26 mouse cellular contexts compared by ENCODE assay signal in the genomic region with DNA sequence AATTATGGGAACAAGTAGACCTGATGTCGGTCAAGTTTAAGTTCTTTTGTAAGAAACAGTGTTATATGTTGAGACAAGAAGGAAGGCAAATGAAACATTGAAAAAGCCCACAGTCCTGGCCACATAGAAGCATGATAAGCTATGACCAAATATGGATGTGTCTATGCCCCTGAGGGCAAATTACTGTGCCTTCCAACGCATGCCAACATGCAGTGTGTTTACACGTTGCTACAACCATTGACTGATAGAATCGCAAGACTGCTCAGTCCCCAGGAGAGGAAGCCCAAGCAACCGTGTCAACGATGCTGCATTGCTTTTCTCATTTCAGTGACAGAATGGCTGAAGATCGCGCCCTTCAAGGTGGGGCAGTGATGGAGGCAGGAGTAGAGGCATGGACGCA. TPM values are rescaled to one million over a fixed set of nuclear protein-coding genes. Genes with fewer than 3 reads are reported as not detected.
"Had no signal": no experiment of that assay in that cellular context is flagged by ENCODE, and none has a peak within 500 bp of the region (broad histone marks: within the 10 kb centered on the region; RNA-seq: fewer than 3 reads in every experiment).

No protein-coding gene starts in this region.

- H3K4me3 ChIP-seq: liver, embryonic 12.5 days; midbrain, embryonic 10.5 days; midbrain, embryonic 12.5 days; myocyte; neural tube, embryonic 13.5 days; neural tube, embryonic 15.5 days had no signal

- DNase-seq: lung, adult 18-20 months; lung, postnatal 10 days; lung, postnatal 4 days; midbrain, embryonic 14.5 days; right cerebral cortex, postnatal 14 days; thymus, adult 18-20 months; thymus, postnatal 25 days; thymus, postnatal 4 days had no signal

- H3K4me1 ChIP-seq: liver, embryonic 12.5 days; midbrain, embryonic 10.5 days; midbrain, embryonic 12.5 days; neural tube, embryonic 13.5 days; neural tube, embryonic 15.5 days had no signal

- ATAC-seq: liver, embryonic 12.5 days; midbrain, embryonic 16.5 days had no signal

- H3K27me3 ChIP-seq: liver, embryonic 12.5 days; midbrain, embryonic 12.5 days; neural tube, embryonic 13.5 days; neural tube, embryonic 15.5 days had no signal

- H3K27ac ChIP-seq: liver, embryonic 12.5 days; liver, embryonic 14.5 days; midbrain, embryonic 10.5 days; midbrain, embryonic 12.5 days; neural tube, embryonic 13.5 days; neural tube, embryonic 15.5 days had no signal

- H3K36me3 ChIP-seq: liver, embryonic 12.5 days; midbrain, embryonic 10.5 days; midbrain, embryonic 12.5 days; neural tube, embryonic 13.5 days; neural tube, embryonic 15.5 days had no signal

RNA-seq across cellular contexts. Expression of a gene that starts 35.6 kb away (rescaled TPM):
- total RNA-seq: liver, adult 2 months; megakaryocyte-erythroid progenitor cell, adult 5-6 weeks had no signal
- polyA plus RNA-seq: liver, adult 2 months; liver, embryonic 12.5 days; liver, embryonic 16.5 days; lung, embryonic 14.5 days; lung, embryonic 16.5 days; midbrain, embryonic 10.5 days; midbrain, embryonic 12.5 days; midbrain, embryonic 14.5 days; midbrain, embryonic 16.5 days; myocyte; neural tube, embryonic 11.5 days; neural tube, embryonic 13.5 days; neural tube, embryonic 15.5 days; stomach, embryonic 14.5 days; stomach, embryonic 16.5 days; urinary bladder, adult 2 months had no signal

RNA-seq across cellular contexts. Expression of a gene that starts 54.9 kb away (rescaled TPM):
- total RNA-seq: liver, adult 2 months; megakaryocyte, adult 5-6 weeks; megakaryocyte-erythroid progenitor cell, adult 5-6 weeks had no signal
- polyA plus RNA-seq: liver, adult 2 months; midbrain, embryonic 12.5 days; myocyte; neural tube, embryonic 11.5 days; neural tube, embryonic 13.5 days had no signal
